Mouse (Mus musculus) mouse trophoblast stem cell (cell line): ENCODE measurements around the gene Trim63.

Source experiments
- in situ Hi-C, 2 experiments: fragments of 300-500 bp; cut with MseI, MboI; formaldehyde crosslinking; loops; 2 replicates in 1 of 2; 3 replicates in 1 of 2; pipeline ENCODE4 v1.15.1; 2025

The Trim63 gene

GRCm38 (mm10) chr4:134362124-134362523 lies 47.2 kb downstream of the Trim63 start:
- in situ Hi-C loops: no loop called here

- in situ Hi-C loops: no loop called here
These were observed 47.7 kb downstream of the Trim63 start for GRCm38 (mm10) chr4:134362586-134362985.

GRCm38 (mm10) chr4:134365280-134365679 lies 50.4 kb downstream of the Trim63 start:
- in situ Hi-C loops: no loop called here

GRCm38 (mm10) chr4:134370649-134371221 lies 55.8 kb downstream of the Trim63 start:
- in situ Hi-C loops: no loop called here

GRCm38 (mm10) chr4:134371316-134371855 lies 56.5 kb downstream of the Trim63 start:
- in situ Hi-C loops: no loop called here

GRCm38 (mm10) chr4:134372294-134372747 lies 57.4 kb downstream of the Trim63 start:
- in situ Hi-C loops: no loop called here

GRCm38 (mm10) chr4:134373295-134373694 lies 58.4 kb downstream of the Trim63 start:
- in situ Hi-C loops: no loop called here

- in situ Hi-C loops: no loop called here
These were observed 59.4 kb downstream of the Trim63 start for GRCm38 (mm10) chr4:134374306-134374705.

- in situ Hi-C loops: no loop called here
These were observed 63.2 kb downstream of the Trim63 start for GRCm38 (mm10) chr4:134378089-134378615.
